In the genomic region with DNA sequence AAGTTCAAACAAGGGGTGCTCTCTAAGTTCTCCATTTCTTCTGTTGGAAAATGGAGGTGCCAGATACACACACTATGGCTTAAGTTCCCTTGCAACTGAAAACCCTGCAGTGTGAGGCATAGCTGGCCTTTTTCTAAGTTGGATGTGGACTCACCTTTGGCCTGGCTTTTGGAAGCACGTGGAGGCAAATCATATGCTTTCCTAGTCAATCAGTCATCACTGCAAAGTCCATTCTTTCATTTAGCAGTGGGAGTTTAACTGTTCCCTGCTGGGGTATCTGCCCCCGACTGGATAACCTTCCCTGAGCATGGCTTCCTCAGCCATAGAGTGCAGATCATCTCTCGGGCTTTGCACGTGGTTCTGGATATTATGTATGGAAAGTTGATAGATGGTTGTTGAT, we compare ENCODE assay signal across 25 mouse cellular contexts. TPM values are rescaled to one million over a fixed set of nuclear protein-coding genes. Genes with fewer than 3 reads are reported as not detected.
A peak's percentile ranks its signal among the peaks of the same experiment; 100 is the strongest.
DNase-seq lines count a peak whose midpoint lies in the region; ATAC-seq and TF ChIP-seq lines count a peak whose summit lies in the region.
"Had no signal": no experiment of that assay in that cellular context is flagged by ENCODE, and none has a peak within 500 bp of the region (broad histone marks: within the 10 kb centered on the region; RNA-seq: fewer than 3 reads in every experiment).

No protein-coding gene starts in this region.

- no peaks in the 10 kb centered on the region for H3K27me3 ChIP-seq in kidney, adult 2 months (replicated peaks; ENCODE audit: control insufficient read depth, insufficient read depth, low read length)
- no peaks in the 10 kb centered on the region for H3K27me3 ChIP-seq in kidney, embryonic 14.5 days (ENCODE audit: control insufficient read depth, insufficient read depth, low read length)
- H3K27me3 ChIP-seq in liver, embryonic 12.5 days (replicated peaks) = no peaks in the 10 kb centered on the region
- no peaks in the 10 kb centered on the region for H3K27me3 ChIP-seq in small intestine, adult 2 months (ENCODE audit: control insufficient read depth, insufficient read depth, low read length)
- H3K27me3 ChIP-seq: heart, embryonic 15.5 days; hindbrain, embryonic 13.5 days; limb, embryonic 15.5 days had no signal

- H3K9ac ChIP-seq in kidney, embryonic 14.5 days (ENCODE audit: low read depth, low read length) = no peak overlapping the region
- no peak overlapping the region for H3K9ac ChIP-seq in liver, embryonic 12.5 days
- H3K9ac ChIP-seq: forebrain, postnatal 0 days; heart, embryonic 15.5 days; hindbrain, embryonic 13.5 days; limb, embryonic 15.5 days had no signal

- no peak for ATAC-seq in kidney, embryonic 14.5 days (ENCODE audit: low FRiP score, low TSS enrichment)
- ATAC-seq in liver, embryonic 12.5 days = peak; percentile 8; the same call in 1 of the 2 replicates
- ATAC-seq: forebrain, postnatal 0 days; lung, postnatal 0 days had no signal

- peaks cover 5% of the 10 kb centered on the region; the same call in 1 of the 2 replicates for H3K4me1 ChIP-seq in kidney, adult 2 months (ENCODE audit: control insufficient read depth, insufficient read depth, low read length)
- H3K4me1 ChIP-seq in kidney, embryonic 14.5 days (ENCODE audit: control insufficient read depth, insufficient read depth, low read length) = no peaks in the 10 kb centered on the region
- 0 out of 2 replicates have a peak, but pooled peaks cover 4% of the 10 kb centered on the region for H3K4me1 ChIP-seq in liver, embryonic 12.5 days
- peaks cover 9% of the 10 kb centered on the region for H3K4me1 ChIP-seq in small intestine, adult 2 months (ENCODE audit: control insufficient read depth, insufficient read depth, insufficient read length, low read length)
- H3K4me1 ChIP-seq: heart, embryonic 15.5 days; hindbrain, embryonic 13.5 days; midbrain, embryonic 10.5 days had no signal

- H3K36me3 ChIP-seq in kidney, adult 2 months (ENCODE audit: control insufficient read depth, insufficient read depth, low read length) = no peaks in the 10 kb centered on the region
- no peaks in the 10 kb centered on the region for H3K36me3 ChIP-seq in kidney, embryonic 14.5 days (ENCODE audit: control insufficient read depth, insufficient read depth, low read length)
- no peaks in the 10 kb centered on the region for H3K36me3 ChIP-seq in liver, embryonic 12.5 days
- H3K36me3 ChIP-seq in small intestine, adult 2 months (ENCODE audit: control insufficient read depth, insufficient read depth, low read length) = peaks cover 3% of the 10 kb centered on the region; the same call in 1 of the 2 replicates
- H3K36me3 ChIP-seq: forebrain, embryonic 10.5 days; heart, embryonic 15.5 days; hindbrain, embryonic 13.5 days; limb, embryonic 15.5 days; midbrain, embryonic 10.5 days had no signal

- H3K9me3 ChIP-seq in kidney, embryonic 14.5 days (ENCODE audit: control insufficient read depth, low read length) = no peaks in the 10 kb centered on the region
- no peaks in the 10 kb centered on the region for H3K9me3 ChIP-seq in liver, embryonic 12.5 days (replicated peaks)
- H3K9me3 ChIP-seq: forebrain, embryonic 10.5 days; heart, embryonic 15.5 days; hindbrain, embryonic 13.5 days; limb, embryonic 15.5 days; midbrain, embryonic 10.5 days had no signal

- no peak for TF ChIP-seq CTCF in kidney, adult 2 months (conservative IDR thresholded peaks at IDR 0.05; ENCODE audit: insufficient read depth, insufficient read length, low read depth, low read length)
- no peak for TF ChIP-seq CTCF in small intestine, adult 2 months (IDR thresholded peaks at IDR 0.05; ENCODE audit: extremely low read depth, insufficient read length, insufficient replicate concordance, low read depth, low read length)

- peak; percentile 61 for DNase-seq in kidney, adult 2 months
- DNase-seq in kidney, postnatal 10 days = peak; percentile 26
- DNase-seq in cerebellum, postnatal 25 days = no peak
- DNase-seq in MN1 (ENCODE audit: low spot score) = no peak
- DNase-seq: adrenal gland, postnatal 10 days; cerebellum, adult 2 months; forebrain, postnatal 0 days; gastrocnemius, postnatal 36 days; heart, postnatal 36 days; left cerebral cortex, postnatal 4 days; right cerebral cortex, postnatal 4 days; thymus, adult 2 months; thymus, postnatal 4 days had no signal

- H3K27ac ChIP-seq in kidney, adult 2 months (ENCODE audit: insufficient read depth, low read depth, low read length) = peak overlapping the region; percentile 98
- H3K27ac ChIP-seq in kidney, embryonic 14.5 days (ENCODE audit: low read depth, low read length) = no peak overlapping the region
- no peak overlapping the region for H3K27ac ChIP-seq in liver, embryonic 12.5 days
- H3K27ac ChIP-seq in small intestine, adult 2 months (ENCODE audit: insufficient read depth, low read depth, low read length) = peak overlapping the region; percentile 70
- H3K27ac ChIP-seq: forebrain, embryonic 10.5 days; heart, embryonic 15.5 days; hindbrain, embryonic 13.5 days; limb, embryonic 15.5 days; midbrain, embryonic 10.5 days had no signal

- 52% methylated on average over 4 of the region's 4 CpGs for WGBS in kidney, adult 2 months
- 77% methylated on average over 4 of the region's 4 CpGs for WGBS in kidney, embryonic 14.5 days
- 53% methylated on average over 4 of the region's 4 CpGs for WGBS in liver, embryonic 12.5 days (ENCODE audit: insufficient replicate concordance)
- 54% methylated on average over 4 of the region's 4 CpGs for WGBS in small intestine, adult 2 months

- TF ChIP-seq POLR2A in kidney, adult 2 months (IDR thresholded peaks at IDR 0.05; ENCODE audit: low read depth, low read length) = no peak
- no peak for TF ChIP-seq POLR2A in small intestine, adult 2 months (IDR thresholded peaks at IDR 0.05; ENCODE audit: low read depth, low read length)

- H3K4me3 ChIP-seq in kidney, adult 2 months (ENCODE audit: insufficient read depth, low read depth, low read length) = peak overlapping the region; percentile 43
- no peak overlapping the region for H3K4me3 ChIP-seq in kidney, embryonic 14.5 days (ENCODE audit: low read length)
- H3K4me3 ChIP-seq in liver, embryonic 12.5 days = no peak overlapping the region
- peak overlapping the region; percentile 65; the same call in 1 of the 2 replicates for H3K4me3 ChIP-seq in small intestine, adult 2 months (ENCODE audit: low read depth, low read length)
- H3K4me3 ChIP-seq: forebrain, embryonic 10.5 days; heart, embryonic 15.5 days; hindbrain, embryonic 13.5 days; limb, embryonic 15.5 days; midbrain, embryonic 10.5 days had no signal

- no peak overlapping the region for H3K4me2 ChIP-seq in kidney, embryonic 14.5 days (replicated peaks; ENCODE audit: low read depth, low read length)
- peak overlapping the region; percentile 13; the same call in 1 of the 2 replicates for H3K4me2 ChIP-seq in liver, embryonic 12.5 days
- H3K4me2 ChIP-seq: heart, embryonic 15.5 days; hindbrain, embryonic 13.5 days; limb, embryonic 15.5 days had no signal

RNA-seq across cellular contexts. Expression of a gene that starts 1.9 kb away (rescaled TPM):
- polyA plus RNA-seq in kidney, adult 2 months (2012; rRNA removed) = 114 and 127 TPM in 2 replicates
- polyA plus RNA-seq in kidney, embryonic 14.5 days (2014; fragmentation: Nextera tagmentation; extraction: Ambion mirVana) = 7.4 and 10.8 TPM in 2 replicates
- polyA plus RNA-seq in liver, embryonic 12.5 days (2016; fragmentation: Nextera tagmentation; extraction: Ambion mirVana) = 17.7 and 19.5 TPM in 2 replicates
- polyA plus RNA-seq in small intestine, adult 2 months (2012; rRNA removed) = 23.6 and 63.9 TPM in 2 replicates
- polyA plus RNA-seq: C2C12; embryonic facial prominence, embryonic 14.5 days; forebrain, postnatal 0 days; midbrain, embryonic 10.5 days; midbrain, postnatal 0 days had no signal

Comparison
In these comparisons a context has a peak if more than half of its experiments do, and no peak if none do; other contexts are left out.
1. H3K27ac ChIP-seq: peak in kidney, adult 2 months (single experiment) and small intestine, adult 2 months (single experiment); none in kidney, embryonic 14.5 days (single experiment) and liver, embryonic 12.5 days (single experiment).
2. H3K4me3 ChIP-seq: peak in kidney, adult 2 months (single experiment) and small intestine, adult 2 months (single experiment); none in kidney, embryonic 14.5 days (single experiment) and liver, embryonic 12.5 days (single experiment).
3. DNase-seq: peak in kidney, adult 2 months (single experiment) and kidney, postnatal 10 days (single experiment); none in cerebellum, postnatal 25 days (0 of 2) and MN1 (single experiment).